Mouse (Mus musculus): Measurements from ENCODE around the gene Nr1i3. TPM values are rescaled to one million over a fixed set of nuclear protein-coding genes. Genes with fewer than 3 reads are reported as not detected.
A peak's percentile ranks its signal among the peaks of the same experiment; 100 is the strongest.

The Nr1i3 gene
- total and polyA plus RNA-seq, 3 experiments = 0.24 to 1.7 TPM; not detected in 1

DNA sequence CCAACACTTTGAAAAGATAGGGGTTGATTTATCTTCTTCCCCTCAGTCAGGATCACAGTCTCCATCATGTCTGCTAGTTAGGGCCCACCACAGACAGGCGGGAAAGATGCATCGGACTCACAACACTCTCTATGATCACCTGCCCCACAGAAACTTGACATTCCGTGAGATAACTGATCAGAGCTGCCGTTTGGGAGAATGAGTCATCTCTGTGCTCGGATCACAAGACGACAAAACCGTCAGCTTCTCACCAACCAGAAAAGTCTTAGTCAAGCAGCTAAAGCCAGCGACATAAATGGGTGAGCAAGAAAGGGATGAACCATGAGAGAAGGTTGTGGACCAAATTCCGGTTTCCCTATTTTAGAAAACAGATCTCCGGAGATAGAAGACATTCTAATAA, 21.5 kb upstream of the Nr1i3 start:
- TF ChIP-seq EP300 (IDR thresholded peaks at IDR 0.05; ENCODE audit: low read depth in 1 of 2, low read length in 2 of 2) (peak; percentile 55 to 65), ETS1 (IDR thresholded peaks at IDR 0.05; ENCODE audit: low read depth, low read length) (peak; percentile 60; the same call in 1 of the 2 replicates), RCOR1 (IDR thresholded peaks at IDR 0.05; ENCODE audit: low read depth, low read length) (0 out of 2 replicates have a peak, but pooled peaks have one; percentile 8), TCF12 (IDR thresholded peaks at IDR 0.05; ENCODE audit: low read depth, low read length) (no peak), MYB (IDR thresholded peaks at IDR 0.05; ENCODE audit: low read depth, low read length) (peak; percentile 55; the same call in 1 of the 2 replicates), GATA1 (IDR thresholded peaks at IDR 0.05; ENCODE audit: low read depth, low read length) (0 out of 2 replicates have a peak, but pooled peaks have one; percentile 33), JUND (IDR thresholded peaks at IDR 0.05; ENCODE audit: low read depth, low read length) (peak; percentile 79), MEF2A (IDR thresholded peaks at IDR 0.05; ENCODE audit: extremely low read depth, insufficient replicate concordance, low read depth, low read length, poor library complexity, severe bottlenecking) (no peak), MAFK (IDR thresholded peaks at IDR 0.05; ENCODE audit: borderline replicate concordance, low read depth, low read length) (no peak)
- peaks cover 0 to 4% of the 10 kb centered on the region in 2 experiments; a peak in 2 of 4 replicates for H3K36me3 ChIP-seq (ENCODE audit: control insufficient read depth in 1 of 2, insufficient read depth in 2 of 2, low read length in 2 of 2)
- no peaks in the 10 kb centered on the region for H3K79me2 ChIP-seq (ENCODE audit: control insufficient read depth, insufficient read depth, low read length, poor library complexity)
- H3K27me3 ChIP-seq (ENCODE audit: control insufficient read depth in 1 of 2, insufficient read depth in 2 of 2, low read length in 2 of 2) = peaks cover 0 to 3% of the 10 kb centered on the region in 2 experiments; a peak in 2 of 4 replicates
- no peak overlapping the region for H3K9ac ChIP-seq (ENCODE audit: control insufficient read depth, low read depth, low read length, poor library complexity, severe bottlenecking)
- no peaks in the 10 kb centered on the region for H3K9me3 ChIP-seq (replicated peaks; ENCODE audit: insufficient read depth, low read length)
- no peak overlapping the region for H3K4me3 ChIP-seq (ENCODE audit: control insufficient read depth in 1 of 2, insufficient read depth in 1 of 2, low read depth in 2 of 2, low read length in 2 of 2)
- H3K4me1 ChIP-seq (ENCODE audit: control insufficient read depth in 1 of 2, insufficient read depth in 2 of 2, low read length in 2 of 2) = peaks cover 0 to 5% of the 10 kb centered on the region in 2 experiments; a peak in 1 of 4 replicates
- DNase-seq (ENCODE audit: low read depth, low spot score) = peak; percentile 67
- no peak overlapping the region for H3K27ac ChIP-seq (ENCODE audit: control insufficient read depth, low read depth, low read length)

DNA sequence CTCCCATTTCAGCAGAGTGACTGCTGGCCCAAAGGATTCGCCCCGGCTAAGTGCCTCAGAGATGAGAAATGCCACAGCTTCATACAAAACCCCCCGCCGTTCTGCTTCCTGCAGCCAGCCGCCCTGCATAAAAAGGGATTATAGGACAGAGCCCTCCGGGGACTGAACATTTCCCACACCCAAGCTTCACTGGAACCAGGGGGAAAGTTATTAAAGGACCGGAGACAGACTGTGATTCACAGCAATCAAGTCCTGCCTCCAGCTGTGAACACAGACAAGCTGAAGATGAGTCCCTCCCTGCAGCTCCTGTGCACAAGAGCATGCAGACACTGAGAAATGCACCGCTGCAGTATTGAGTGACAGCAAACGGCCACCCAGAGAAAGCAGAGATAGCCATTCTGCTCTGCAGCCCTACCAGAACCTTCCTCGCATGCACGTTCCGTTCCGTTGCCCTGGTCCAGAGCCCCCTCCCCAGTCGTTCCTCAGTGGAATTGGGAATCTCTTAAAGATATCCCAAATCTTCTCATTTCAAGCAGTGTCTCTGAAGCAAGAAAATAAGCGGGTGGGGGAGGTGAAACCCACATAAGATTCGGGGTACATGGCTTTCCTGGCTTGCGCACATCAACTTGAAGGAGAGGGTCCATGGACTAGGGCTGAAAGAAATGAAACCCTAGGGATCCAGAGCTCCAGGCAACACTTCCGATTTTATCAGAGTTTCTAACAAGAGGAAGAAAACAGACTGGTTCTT, 20.5 kb upstream of the Nr1i3 start:
- Histone ChIP-seq H3K4me1 (ENCODE audit: control insufficient read depth in 1 of 2, insufficient read depth in 2 of 2, low read length in 2 of 2) (peaks cover 0 to 5% of the 10 kb centered on the region in 2 experiments; a peak in 1 of 4 replicates), H3K9me3 (replicated peaks; ENCODE audit: insufficient read depth, low read length) (no peaks in the 10 kb centered on the region), H3K27ac (ENCODE audit: control insufficient read depth, low read depth, low read length) (no peak overlapping the region), H3K4me3 (ENCODE audit: control insufficient read depth in 1 of 2, insufficient read depth in 1 of 2, low read depth in 2 of 2, low read length in 2 of 2) (no peak overlapping the region), H3K79me2 (ENCODE audit: control insufficient read depth, insufficient read depth, low read length, poor library complexity) (no peaks in the 10 kb centered on the region), H3K9ac (ENCODE audit: control insufficient read depth, low read depth, low read length, poor library complexity, severe bottlenecking) (no peak overlapping the region), H3K27me3 (ENCODE audit: control insufficient read depth in 1 of 2, insufficient read depth in 2 of 2, low read length in 2 of 2) (peaks cover 0 to 3% of the 10 kb centered on the region in 2 experiments; a peak in 2 of 4 replicates), H3K36me3 (ENCODE audit: control insufficient read depth in 1 of 2, insufficient read depth in 2 of 2, low read length in 2 of 2) (peaks cover 0 to 4% of the 10 kb centered on the region in 2 experiments; a peak in 2 of 4 replicates)
- no peak for DNase-seq (ENCODE audit: low read depth, low spot score)
- TF ChIP-seq NRF1 (IDR thresholded peaks at IDR 0.05; ENCODE audit: insufficient read depth, low read depth, low read length, poor library complexity, severe bottlenecking) = no peak

Data from MEL (cell line).